Mouse (Mus musculus) embryonic fibroblast, embryonic 13.5 days (primary cell): ENCODE data around the gene Oxsm.

Experiments
- CTCF ChIP-seq: IDR thresholded peaks from 2 replicates; pipeline ENCODE4 v1.5.1; 2011; ENCODE audit warnings: mild to moderate bottlenecking, control low read depth, low read length, moderate library complexity, borderline replicate concordance; ENCODE audit not compliant: insufficient read depth
- POLR2A ChIP-seq: IDR thresholded peaks from 2 replicates; pipeline ENCODE4 v1.6.1; 2011; ENCODE audit warnings: low read depth, mild to moderate bottlenecking, control low read depth, low read length, moderate library complexity

DNA sequence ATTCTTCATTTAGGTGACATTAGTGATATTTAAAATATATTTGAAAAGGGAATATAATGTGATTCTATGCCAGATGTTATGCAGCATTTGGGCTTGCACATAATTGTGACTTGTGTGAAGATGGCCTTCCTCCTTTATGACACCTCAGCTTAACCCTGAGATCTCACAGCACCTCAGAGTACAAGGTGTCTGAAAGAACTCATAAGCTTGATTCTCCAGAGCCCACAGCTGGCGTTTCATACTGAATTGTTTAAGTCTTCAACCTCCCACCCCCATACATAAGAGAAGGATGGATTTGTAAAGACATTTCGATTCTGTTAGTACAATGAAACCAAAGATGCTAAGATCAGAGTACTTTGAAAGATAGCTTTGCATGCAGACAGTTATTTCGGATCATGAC lies 491 bp upstream of the Oxsm start:
- no peak for TF ChIP-seq CTCF
- no peak for TF ChIP-seq POLR2A
